Mouse (Mus musculus) layer of hippocampus, postnatal 10 days (tissue): Measurements from ENCODE around the gene Tmem88. TPM values are rescaled to one million over a fixed set of nuclear protein-coding genes. Genes with fewer than 3 reads are reported as not detected.

Experiments
- DNase-seq, 2 experiments: peaks; one replicate each; pipeline ENCODE4 v3.0.0; 2021; ENCODE audit warnings: low spot score in 2 of 2
- total RNA-seq, 2 experiments: library from RNA; stranded (reverse); gene quantifications; 2 replicates each; pipeline ENCODE4 v1.2.3; 2021

Tmem88 gene
- total RNA-seq, 2 experiments from 2014 or later = 2.1 to 2.7 TPM

- DNase-seq = no peak
Measured at GRCm38 (mm10) chr11:69404595-69405396, 6.8 kb upstream of the Tmem88 start.

DNA sequence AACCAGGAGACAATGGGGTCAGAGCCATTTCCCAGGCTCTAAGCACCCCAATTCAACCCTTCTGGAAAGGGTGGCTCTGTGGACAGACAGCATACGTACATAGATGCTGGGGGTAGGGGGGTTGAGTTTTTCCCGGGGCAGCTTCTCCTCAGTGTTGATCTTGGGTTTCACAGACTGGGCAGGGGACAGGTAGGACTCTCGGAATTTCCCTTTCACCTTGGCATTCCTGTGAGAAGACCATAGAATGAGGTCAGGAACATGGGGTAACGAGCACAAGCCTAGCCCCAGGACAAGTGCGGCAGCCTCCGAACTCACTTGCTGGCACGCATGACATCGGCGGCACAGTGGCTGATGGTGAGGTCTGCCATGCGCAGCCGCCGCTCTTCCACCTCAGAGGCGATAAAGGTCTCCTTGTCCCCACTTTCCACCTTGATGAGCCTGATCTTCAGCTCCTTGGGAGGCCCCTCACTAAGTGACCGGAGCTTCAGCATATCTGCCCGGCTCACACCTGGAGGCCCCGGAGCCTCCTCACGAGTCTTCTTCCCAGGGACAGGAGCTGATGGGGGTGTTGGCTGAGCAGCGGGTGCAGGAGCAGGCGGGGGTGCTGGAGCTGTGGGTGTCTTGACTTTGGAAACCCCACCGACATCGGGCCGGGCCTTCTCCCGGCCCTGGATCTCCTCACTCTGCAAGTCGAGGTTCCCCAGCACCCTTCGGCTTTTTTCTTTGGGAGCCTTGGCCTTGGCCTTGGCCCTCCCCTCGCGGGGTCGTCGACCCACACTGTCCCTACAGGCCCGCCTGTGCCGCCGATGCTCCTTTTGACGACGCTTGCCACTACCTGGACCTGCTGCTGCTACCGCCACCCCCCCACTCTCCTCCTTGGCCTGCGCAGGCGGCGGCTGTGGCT is 5.9 kb upstream of the Tmem88 start:
- no peak for DNase-seq

- no peak for DNase-seq
Measured at GRCm38 (mm10) chr11:69401987-69402386, 4.0 kb upstream of the Tmem88 start.

- peak; percentile 84 to 88 for DNase-seq
Measured at GRCm38 (mm10) chr11:69401210-69401637, 3.2 kb upstream of the Tmem88 start.

GRCm38 (mm10) chr11:69400083-69400850 is 2.2 kb upstream of the Tmem88 start:
- DNase-seq = no peak

DNA sequence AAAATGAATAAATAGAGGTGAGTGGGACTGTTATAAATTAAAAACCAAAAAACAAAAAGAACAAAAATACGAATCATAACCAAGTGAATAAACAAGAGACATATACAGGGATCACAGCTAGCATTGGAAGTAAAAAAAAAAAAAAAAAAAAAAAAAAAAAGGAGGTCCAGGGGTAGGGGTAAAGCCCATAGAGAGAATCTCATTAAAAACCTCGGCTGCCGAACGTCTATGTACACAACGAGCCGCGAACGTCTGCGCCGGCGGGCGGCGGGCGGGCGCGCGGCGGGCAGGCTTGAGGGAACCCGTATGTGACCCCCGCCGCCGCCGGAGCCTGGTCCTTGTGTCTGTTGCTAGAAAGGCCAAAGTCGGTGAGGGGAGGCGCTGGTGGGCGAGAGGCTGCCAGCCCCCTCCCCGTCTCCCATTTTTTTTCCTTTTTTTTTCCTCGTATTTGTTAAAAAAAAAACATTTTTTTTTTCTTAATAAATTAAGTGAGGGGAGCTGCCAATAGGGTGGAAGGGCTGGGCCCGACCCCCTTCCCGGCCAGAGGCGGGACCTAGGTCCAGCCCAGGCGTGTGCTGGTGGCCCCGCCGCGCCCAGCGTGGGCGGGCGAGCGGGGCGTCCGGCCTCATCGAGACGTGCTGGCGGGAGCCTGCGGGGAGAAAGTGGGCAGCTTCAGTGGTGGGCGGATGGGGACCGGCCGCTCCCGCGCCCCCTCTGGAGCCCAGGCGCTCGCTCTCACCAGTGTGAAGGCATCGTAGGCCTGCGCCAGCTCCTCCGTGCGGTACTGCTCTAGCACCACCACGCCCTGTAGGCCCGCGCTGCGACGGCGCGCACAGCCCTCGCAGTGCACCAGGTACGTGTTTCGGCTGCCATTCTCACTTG is 1.4 kb upstream of the Tmem88 start:
- DNase-seq = no peak

DNA sequence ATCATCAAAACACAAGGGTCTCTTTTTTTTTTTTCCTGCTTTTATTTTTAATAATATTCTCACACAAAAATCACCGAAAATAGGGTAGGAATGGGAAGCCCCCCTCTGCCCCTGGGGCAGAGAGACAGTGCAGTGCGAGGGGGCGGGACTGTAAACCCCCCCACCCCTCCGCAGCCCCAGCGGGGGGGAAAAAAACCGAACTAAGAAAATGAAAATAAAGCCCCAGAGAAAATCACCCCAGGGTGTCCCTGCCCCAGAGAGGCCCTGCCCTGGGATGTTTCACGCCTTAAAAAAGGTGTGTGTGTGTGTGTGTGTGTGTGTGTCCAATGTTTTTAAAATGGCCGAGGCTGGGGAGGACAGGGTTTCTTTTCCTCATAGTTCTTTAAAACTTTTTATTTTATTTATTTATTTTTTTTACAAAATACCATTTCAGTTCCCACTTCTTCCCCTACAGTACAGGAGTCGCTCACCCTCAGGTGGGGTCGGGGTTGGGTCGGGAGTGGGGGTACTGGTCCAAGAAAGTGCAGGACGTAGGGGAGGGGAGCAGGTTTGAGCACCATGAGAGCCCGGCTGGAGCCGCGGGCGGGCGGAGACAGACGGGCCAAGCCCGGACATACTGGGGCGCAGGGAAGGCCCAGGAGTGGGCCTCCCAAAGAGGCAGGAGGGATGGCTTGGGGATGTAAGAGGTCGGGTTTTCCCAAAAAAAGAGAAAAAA is 609 bp upstream of the Tmem88 start:
- no peak for DNase-seq

- DNase-seq = peak in 1 of 2 experiments; percentile 51
Measured at GRCm38 (mm10) chr11:69397581-69398057, 415 bp downstream of the Tmem88 start.

GRCm38 (mm10) chr11:69396772-69397171 is 1.3 kb downstream of the Tmem88 start:
- DNase-seq = peak in 1 of 2 experiments; percentile 47

DNA sequence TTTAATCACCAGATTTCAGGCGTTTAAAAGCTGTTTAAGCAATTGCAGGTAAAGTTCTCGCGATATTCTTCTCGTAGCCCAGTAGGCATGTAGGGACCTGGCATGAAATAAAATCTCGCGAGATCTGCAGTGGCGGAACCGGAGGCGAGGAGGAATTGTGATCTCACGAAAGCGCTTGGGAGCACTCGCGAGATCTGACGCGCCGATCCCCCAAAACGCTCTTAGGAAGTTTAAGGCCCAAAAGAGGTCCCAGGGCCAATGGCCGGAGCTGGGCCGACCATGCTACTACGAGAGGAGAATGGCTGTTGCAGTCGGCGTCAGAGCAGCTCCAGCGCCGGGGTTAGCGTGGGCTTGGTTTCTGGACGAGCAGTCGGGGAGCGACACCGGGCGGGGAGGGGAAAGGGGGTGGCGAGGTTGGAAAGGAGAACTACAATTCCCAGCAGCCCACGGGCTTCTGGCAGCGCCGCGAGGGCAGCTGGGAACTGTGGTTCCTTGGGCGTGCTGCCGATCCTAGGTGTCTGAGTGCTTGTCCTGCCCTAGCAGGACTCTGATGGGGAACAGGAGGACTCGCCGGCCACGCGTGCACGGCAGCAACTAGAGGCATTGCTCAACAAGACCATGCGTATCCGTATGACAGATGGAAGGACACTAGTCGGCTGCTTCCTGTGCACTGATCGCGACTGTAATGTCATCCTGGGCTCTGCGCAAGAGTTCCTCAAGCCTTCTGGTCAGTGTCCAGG is 2.2 kb downstream of the Tmem88 start:
- peak; percentile 92 to 94 for DNase-seq

GRCm38 (mm10) chr11:69395235-69395633 is 2.8 kb downstream of the Tmem88 start, which contains the start of the genes Naa38 and Cyb5d1:
TSS of gene Naa38 (plus strand) at chr11:69395487.
TSS of gene Cyb5d1 (minus strand) at chr11:69395631.
- DNase-seq = peak; percentile 83 to 86

GRCm38 (mm10) chr11:69394591-69395167 is 3.4 kb downstream of the Tmem88 start:
- DNase-seq = peak in 1 of 2 experiments; percentile 37

DNA sequence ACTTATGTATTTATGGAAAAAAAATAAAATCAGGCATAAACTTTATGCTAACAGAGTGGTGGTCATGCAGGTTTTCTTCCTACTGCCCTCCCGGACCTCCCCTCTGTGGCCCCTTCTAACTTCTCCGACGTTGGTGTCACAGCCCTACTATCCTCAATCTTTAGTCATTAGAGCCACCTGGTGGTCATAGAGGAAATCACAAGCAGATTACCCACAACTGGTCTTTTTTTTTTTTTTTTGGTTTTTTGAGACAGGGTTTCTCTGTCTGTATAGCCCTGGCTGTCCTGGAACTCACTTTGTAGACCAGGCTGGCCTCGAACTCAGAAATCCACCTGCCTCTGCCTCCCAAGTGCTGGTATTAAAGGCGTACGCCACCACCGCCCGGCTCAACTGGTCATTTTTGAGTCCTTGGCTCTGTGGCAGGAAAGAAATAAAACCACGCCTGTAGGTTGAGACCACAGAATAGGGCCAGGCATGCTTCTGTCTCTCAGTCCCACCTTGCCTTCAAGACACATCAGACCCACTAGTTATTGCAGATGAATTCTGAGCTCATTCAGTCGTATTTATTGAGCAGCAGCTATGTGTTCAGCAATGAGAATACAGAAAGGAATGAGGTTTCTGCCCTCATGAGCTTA is 7.5 kb downstream of the Tmem88 start:
- peak; percentile 73 to 79 for DNase-seq

- DNase-seq = peak in 1 of 2 experiments; percentile 77
Measured at GRCm38 (mm10) chr11:69389531-69390399, 8.3 kb downstream of the Tmem88 start.

GRCm38 (mm10) chr11:69388680-69389079 is 9.4 kb downstream of the Tmem88 start:
- DNase-seq = no peak

- no peak for DNase-seq
Measured at GRCm38 (mm10) chr11:69386758-69387157, 11.3 kb downstream of the Tmem88 start.

- no peak for DNase-seq
Measured at GRCm38 (mm10) chr11:69384979-69385378, 13.1 kb downstream of the Tmem88 start.
